Mouse (Mus musculus) gastrocnemius, adult 8-10 months (tissue): ENCODE results near the gene Zfyve27. TPM values are rescaled to one million over a fixed set of nuclear protein-coding genes. Genes with fewer than 3 reads are reported as not detected.
A peak's percentile ranks its signal among the peaks of the same experiment; 100 is the strongest.

ENCODE experiments used
- DNase-seq, 2 experiments: peaks; one replicate each; pipeline ENCODE4 v3.0.0; 2022; ENCODE audit warnings: low spot score in 2 of 2
- total RNA-seq, 4 experiments: library from RNA; stranded (reverse); gene quantifications; 2 replicates each; pipeline ENCODE4 v1.2.4; 2022

Gene Zfyve27
- total RNA-seq, 4 experiments from 2014 or later, result 10.4 to 13.2 (median 11.8) TPM

DNA sequence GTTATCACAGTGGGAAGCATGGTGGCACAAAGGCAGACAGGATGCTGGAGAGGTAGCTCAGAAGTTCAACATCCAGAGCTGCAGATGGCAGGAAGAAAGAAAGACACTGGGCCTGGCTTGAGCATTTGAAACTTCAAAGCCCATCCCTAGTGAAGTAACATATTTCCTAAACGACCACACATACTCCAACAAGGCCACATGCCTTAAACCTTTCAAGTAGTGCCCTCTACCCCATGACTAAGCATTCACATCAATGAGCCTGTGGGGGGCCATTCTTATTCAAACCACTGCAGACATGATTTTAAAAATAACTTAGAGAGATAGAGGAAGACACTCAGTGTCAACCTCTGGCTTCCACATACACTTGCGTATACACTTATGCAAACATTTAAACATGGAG, 21.0 kb upstream of the Zfyve27 start:
- no peak for DNase-seq

DNA sequence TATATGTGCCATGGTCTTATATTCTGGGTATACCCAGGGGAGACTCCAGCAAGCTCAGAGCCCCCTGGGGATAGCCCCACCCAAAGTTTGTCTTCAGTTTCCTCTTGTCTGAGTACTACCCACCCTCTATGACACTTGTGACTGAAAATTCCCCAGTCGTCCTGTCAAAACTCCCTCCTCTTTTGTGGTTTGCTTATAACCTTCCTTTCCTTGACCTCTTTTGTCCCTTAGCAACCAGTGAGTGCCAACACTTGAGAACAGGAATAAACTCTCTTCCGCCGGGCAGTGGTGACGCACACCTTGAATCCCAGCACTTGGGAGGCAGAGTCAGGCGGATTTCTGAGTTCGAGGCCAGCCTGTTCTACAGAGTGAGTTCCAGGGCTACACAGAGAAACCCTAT, 19.7 kb upstream of the Zfyve27 start:
- no peak for DNase-seq

DNA sequence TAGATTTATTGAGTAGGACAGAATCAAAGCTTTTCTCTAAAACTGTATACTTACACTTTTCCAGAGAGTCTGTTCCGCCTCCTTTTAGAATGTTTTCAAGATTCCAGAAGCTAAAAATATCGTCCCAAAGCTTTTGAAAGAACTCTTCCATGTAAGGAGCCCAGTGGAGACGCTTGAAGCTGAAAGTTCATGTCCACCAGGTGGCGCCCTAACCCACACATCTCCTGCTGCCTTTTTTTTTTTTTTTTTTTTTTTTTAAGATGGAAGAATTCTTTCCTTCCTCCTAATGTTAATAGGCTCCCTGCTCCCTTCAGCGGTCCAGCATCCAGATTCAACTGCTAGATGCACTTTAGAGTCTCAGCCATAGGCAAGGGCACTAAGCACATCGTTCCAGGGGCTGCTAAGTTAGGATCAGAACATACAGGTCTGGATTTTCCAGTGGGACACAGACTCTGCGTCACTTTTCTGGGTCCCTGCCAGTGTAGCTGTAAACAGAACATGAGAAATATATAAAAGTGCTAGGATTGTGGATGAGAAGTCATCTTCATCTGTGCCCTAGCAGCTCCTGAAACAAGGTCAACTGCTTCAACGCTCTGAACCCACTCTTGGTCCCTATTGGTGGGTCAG, 19.1 kb upstream of the Zfyve27 start:
- peak; percentile 74 to 82 for DNase-seq

DNA sequence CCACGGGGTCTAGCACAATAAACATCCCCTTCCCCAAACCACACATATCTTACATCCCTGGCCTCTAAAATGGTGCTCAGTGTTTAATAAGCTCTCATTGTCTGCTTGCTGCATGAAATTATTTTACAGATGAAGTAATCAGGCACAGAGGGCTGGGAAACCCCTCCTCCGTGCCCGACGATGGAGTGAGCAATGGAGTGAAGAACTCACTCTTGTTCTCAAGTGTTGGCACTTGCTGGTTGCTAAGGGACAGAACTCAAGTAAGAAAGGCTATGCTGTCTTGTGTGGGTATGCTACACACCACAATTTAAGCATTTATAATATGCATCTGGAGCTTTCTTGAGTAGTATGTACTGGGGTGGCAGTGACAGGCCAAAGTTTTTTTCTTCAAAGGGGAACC, 18.5 kb upstream of the Zfyve27 start:
- DNase-seq, result no peak

DNA sequence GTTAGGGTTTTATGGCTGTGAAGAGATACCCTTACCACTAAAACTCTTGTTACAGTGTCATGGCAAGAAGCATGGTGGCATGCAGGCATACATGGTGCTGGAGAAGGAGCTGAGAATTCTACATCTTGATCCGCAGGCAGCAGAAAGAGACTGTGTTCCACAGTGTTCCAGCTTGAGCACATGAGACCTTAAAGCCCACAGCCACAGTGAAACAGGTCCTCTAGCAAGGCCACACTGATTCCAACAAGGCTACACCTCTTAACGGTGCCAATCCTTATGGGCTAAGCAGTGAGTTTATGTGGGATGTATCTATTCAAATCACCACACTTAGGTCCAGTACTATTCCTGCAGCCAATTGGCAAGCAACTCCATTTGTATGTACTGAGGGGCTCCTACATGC, 18.0 kb upstream of the Zfyve27 start:
- DNase-seq, result no peak

DNA sequence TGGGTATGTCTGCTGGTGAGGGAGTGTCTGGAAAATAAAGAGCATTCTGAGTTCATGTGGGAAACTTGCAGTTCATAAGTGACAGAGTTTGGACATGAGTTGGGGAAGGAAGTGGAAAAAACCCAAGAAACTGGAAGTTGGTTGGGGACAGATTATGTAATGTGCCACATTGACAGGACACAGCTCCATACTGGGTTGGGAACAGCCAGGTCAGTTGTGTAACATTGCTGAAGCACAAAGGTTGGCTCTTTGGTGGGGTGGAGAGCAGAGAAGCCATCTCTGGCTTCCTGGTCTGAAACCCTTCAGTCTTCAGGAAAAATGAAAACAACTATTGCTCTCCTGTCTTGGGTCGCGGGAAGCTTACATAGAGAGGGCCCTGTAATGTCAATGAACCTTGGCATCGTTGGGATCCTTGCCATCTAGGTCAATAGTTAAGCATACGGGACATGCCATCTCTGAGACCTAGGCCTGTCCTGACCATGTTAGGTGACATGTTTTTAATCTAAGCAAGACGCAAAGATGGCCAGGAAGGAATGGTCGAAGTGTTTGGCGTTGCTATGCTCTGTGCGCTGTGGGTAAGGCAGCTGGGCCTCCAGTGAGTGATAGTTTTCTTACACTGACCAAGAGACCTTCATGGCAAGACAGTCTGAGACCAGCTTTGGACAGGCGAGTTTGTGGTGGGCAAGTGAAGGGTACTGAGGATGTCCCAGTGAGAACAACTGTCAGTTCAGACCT, 17.3 kb upstream of the Zfyve27 start:
- no peak for DNase-seq

DNA sequence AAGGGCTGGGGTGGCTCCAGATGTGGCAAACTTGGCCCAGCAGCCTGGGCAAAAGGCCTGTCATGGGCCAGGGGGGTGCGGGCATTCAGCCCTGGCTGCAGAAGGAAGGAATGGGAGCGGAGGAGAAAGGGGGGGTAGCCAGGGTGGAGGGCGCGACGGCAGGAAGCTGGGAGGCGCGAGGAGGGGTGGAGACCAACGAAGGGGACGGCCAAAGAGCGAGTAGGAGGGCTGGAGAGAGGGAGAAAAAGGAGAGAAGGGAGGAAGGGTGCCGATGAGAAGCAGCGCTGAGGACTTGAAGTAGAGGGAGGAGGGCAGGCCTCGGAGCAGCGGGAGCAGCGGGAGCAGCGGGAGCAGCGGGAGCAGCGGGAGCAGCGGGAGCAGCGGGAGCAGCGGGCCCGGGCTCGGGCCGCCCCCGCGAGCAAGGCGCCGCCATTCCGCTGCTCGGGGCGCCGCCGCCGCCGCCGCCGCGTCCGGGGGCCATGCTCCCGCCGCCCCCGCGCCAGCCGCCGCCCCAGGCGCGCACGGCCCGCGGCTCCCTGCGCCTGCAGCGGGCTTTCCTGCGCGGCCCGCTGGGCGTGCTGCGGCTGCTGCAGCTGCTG, 16.5 kb upstream of the Zfyve27 start, which contains the start of gene Marveld1:
Gene Marveld1 (plus strand): TSS at position 231 of the 599 bp plus-strand sequence.
- DNase-seq, result peak; percentile 67 to 76

DNA sequence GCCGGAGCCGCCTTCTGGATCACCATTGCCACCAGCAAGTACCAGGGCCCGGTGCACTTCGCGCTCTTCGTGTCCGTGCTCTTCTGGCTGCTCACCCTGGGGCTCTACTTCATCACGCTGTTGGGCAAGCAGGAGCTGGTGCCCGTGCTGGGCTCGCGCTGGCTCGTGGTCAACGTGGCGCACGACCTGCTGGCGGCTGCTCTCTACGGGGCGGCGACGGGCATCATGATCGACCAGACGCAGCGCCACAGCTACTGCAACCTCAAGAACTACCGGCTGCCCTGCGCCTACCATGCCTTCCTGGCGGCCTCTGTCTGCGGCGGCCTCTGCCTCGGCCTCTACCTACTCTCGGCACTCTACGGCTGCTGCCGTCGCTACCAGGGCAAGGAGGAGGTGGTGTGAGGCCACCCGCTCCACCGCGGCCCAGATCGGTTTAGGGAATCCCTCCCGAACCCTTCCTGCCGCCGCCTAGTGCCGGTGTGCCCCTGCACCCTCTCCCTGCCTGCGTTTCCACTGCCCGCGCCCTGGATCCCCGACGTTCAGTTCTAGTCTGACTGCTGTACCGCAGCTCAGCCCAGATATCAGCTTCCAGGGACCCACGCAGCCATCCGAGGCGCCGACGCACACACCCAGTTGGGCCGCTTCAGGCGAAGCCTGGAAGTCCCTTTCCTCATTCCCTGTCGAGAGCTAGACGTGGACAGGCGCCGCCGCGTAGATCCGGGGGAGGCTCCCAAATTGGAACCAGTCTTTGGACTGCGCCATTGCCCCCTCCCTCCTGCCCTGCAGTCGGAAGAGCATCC, 15.8 kb upstream of the Zfyve27 start:
- DNase-seq, result peak in 1 of 2 experiments; percentile 49

DNA sequence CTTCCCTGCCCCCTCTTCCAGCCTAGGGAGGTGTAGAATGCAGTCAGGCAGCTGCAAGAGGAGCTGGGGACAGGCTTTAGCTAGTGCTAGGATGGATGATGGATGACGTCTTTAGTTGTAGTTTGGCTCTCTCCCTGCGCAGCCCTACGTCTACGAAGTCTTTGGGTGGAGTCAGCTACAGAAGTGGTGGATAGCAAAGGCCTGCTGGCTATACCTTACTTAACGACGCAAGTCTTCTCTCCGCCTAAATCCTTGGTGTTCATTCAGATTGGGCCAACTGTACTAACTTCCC, 15.2 kb upstream of the Zfyve27 start:
- DNase-seq, result no peak

DNA sequence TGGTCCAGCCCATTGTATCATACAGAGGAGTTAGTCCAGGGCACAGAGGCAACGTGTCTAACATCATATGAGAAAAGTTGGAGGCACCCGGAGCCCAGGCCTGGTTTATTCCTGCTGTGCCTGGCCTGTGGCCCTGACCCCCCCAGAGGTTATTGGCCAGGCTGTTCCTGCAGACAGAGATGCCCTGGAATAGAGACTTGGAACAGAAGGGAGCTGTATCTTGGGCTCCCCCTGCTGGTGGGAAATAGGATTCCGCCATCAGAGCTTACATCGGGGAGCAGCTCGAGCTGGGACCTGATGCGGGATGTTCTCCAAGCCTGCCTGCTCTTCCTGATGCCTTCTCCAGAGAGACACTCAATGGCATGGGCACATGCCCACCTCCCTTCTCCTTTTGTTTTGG, 11.8 kb upstream of the Zfyve27 start:
- DNase-seq, result peak; percentile 88 to 89

DNA sequence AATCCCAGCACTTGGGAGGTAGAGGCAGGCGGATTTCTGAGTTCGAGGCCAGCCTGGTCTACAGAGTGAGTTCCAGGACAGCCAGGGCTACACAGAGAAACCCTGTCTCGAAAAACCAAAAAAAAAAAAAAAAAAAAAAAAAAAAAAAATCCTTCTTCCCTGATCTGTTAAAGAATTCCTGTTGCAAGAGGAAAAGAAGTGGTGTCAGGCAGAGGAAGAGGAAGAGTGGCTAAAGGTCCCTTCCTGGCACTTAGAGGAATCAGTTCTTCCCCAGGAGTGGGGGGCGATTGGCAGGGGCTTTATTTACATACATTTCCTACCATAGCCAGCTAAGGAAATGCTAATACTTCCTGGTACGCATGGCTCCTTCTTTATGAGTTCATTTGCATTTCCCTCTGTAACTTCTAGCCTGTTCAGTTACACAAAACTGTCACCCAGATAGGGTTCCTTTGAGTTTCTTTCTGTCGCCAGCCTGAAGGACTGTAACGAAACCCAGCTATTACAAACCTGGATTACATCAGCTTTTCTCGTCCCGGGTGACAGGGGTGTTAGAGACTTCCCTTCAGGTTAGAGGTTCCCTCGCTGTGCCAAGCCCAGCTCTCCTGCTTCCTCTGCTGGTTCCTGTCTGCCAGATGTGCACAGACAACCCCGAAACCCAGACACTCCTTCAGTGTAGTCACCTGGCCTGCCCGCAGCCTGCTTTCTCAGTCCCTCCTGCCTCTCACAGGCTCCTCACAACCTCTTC, 6.1 kb upstream of the Zfyve27 start:
- DNase-seq, result no peak

DNA sequence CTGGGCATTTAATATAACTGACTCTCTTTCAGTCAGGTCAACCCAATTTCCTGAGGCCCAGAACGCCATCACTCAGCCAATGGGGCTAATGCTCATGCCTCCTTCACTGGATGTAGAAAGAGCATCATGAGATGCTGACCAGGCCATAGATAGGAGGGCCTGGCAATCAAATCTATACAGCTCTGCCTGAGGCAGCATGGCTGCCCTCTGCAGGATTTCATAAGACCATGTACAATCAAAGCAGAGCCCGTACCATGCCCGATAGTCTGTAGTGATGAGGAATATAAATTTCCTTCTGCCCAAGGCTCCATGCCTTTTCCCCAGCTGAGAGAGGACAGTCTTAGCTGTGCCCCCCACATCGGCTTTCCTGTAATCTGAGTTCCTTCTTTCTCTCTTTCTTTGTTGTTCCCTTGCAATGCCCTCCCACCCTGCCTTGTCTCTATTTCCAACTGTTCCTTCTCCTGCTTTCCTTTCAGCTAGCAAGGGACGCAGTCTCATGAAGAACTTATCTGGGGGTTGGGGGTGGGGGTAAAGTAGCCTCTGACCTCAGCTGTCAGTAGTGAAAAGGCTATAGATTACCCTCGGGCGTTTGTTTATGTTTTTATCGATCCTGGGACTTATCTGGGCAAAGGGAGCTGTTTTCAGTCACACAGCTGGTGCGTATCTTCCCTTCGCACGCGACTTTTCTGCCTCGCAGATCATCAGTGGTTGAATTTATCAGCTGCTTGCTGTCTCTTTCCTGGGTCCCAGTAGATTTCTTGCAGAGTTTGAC, 5.3 kb upstream of the Zfyve27 start:
- no peak for DNase-seq

DNA sequence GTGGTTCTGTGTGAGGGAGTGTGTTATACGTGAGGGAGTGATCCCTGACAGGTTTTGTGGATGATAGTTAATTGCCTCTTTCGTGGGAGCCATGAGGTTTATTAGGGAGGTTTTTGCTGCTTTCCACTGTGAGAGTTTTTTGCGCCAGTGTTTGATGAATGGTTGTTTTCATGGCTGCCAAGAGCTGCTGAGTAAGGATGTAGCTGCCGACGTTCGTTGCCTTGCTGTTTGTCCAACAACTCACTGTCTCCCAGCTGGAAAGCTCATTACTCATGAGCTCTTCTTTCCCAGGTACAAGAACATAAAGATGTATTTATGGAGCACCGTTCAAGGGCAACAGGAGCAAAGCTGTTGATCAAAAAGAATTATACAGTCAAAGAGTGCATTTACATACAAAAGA, 437 bp downstream of the Zfyve27 start:
- DNase-seq, result no peak

DNA sequence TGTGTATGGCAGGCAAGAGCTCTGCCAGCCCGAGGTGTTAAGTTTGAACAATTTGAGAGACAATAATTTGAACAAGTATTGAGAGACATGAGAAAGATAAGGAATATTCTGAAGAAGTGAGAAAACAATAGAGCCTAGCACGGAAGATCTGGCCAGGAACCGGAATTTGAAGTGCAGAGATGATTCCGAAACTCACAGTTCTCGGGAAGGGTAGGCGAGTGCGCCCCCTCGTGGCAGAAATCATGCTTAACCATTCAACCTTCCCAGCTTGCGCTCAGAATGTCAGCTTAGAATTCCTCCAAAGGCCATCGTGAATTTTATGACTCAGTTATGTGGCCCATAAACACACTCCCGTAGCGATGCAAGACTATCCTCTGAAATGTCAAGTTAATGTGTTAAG, 2.4 kb downstream of the Zfyve27 start:
- DNase-seq, result peak; percentile 63 to 67

DNA sequence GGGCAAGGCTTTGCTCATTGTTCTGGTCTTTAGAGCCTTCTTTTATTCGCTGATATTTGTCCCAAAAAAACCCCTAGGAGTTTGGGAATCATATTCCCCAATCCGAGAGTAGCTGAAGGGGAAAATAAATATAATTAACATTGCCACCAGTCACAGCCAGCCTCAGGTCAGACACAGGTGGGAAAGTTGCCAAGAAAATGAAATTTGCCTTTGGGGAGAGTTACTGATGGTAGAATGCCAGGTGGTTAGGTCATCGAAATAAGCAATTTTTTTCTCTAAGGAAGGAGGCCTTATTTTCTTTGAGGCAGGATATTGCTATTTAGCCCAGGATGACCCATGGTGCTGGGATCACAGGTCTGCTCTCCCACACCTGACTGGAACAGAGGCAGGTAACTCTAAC, 3.0 kb downstream of the Zfyve27 start:
- no peak for DNase-seq

DNA sequence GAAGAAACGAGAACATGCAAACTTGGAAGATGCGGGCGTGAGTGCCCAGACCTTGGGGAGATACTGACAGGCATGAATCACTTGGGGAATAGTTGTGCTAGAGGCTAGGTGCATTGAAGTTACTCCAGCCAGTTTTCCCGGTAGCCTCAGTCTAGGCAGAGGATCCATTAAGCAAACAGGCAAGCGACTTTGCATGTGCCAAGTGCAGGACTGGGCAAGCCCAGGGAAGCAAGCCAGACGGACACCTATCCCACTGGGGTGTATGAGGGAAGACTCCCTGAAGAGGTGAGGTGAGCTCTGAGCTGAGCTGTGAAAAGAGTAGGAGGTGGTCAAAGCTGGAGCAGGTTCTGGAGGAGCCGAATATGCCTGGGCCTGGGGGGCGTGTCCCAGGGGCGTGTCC, 3.7 kb downstream of the Zfyve27 start:
- DNase-seq, result no peak

DNA sequence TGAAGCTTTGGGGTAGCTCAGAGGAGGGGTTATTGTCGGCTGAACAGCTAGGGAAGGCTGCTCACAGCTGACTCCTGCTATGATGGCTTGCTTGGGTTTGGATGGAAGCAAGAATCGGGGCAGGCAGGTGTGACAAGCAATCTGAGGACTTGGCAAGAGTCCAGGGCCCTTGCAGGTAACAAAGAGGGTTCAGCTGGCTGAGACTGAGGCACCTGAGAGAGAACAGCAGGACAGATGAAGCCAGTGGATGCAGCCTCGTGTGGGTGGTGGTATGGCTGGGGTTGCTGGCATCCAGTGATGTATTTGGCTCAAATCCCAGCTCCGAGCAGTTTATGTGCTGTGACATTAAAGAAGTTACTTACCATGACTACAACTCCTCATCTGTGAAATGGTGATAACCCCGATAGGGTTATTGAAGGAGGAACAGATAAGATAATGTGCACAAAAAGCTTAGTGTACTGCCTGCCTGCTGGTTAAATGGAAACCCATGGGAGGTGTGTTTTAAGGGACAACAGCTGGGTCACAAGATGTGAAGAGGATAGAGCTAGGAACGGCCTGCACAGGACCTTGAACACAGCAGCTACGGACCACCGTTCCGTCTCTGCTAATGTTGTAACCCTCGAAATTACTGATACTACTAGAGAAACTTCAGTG, 5.7 kb downstream of the Zfyve27 start:
- DNase-seq, result no peak

DNA sequence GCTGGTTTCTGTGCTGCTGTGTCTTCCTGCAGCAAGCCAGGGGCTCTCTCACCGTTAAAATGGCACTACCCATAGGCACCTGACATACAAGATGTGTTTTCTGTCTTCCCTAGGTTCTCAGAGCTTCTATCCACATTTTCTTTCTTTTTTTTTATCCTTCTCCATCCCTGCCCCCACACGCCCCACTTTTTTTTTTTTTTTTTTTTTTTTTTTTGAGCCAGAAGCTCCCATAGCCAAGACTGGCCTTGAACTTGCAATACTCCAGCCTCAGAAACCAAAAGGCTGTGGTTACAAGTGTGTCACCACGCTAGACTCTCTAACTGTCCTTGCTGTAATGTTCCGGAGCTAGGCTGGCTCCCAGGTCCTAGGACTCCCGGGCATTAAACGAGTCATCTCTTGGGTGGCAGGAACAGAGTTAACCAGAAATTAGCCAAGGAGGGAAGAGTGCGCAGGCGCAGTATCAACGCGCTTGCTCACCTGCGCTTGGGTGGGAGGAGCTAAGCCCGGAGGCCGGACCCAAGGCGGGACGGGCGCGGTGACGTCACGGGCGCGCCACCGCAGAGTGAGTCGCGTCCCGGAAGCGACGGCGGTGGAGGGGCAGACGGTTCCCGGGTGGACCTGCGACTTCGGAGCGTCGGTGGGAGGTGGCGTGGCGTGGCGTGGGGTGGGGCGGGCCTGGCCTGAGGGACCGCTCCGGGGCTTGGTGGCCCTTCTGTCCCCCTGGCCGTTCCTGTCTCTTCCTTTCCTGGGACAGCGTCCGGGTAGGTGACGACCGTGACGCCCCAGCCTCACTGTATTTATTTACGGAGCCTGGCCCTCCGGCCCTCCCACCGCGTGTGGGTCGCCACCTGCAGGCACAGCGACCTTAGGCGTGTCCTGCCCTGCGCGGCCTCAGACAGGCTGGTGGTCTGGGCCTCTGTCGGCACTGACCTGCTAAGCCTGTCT, 6.5 kb downstream of the Zfyve27 start:
- peak; percentile 80 to 89 for DNase-seq

DNA sequence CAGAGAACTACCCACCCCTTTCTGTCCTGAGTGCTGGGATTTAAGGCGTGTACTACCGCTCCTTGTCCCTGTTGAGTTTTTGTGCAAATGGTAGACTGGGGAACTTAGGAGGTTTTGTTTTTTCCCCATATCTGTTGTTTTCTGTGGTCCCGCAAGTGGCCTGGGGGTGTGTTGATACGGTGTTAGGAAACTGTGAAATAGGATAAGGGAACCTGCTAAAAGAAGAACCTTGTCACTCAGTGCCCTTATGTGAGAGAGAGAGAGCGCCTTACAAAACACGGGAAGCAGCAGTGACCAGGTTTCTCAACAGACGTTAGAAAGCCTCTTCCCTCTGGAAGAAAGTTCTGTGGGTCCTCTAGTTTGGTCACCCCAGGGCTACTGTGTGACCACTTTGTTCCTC, 13.1 kb downstream of the Zfyve27 start:
- DNase-seq, result no peak
